Comparison of ENCODE assay signal across 16 mouse cellular contexts in the genomic region with DNA sequence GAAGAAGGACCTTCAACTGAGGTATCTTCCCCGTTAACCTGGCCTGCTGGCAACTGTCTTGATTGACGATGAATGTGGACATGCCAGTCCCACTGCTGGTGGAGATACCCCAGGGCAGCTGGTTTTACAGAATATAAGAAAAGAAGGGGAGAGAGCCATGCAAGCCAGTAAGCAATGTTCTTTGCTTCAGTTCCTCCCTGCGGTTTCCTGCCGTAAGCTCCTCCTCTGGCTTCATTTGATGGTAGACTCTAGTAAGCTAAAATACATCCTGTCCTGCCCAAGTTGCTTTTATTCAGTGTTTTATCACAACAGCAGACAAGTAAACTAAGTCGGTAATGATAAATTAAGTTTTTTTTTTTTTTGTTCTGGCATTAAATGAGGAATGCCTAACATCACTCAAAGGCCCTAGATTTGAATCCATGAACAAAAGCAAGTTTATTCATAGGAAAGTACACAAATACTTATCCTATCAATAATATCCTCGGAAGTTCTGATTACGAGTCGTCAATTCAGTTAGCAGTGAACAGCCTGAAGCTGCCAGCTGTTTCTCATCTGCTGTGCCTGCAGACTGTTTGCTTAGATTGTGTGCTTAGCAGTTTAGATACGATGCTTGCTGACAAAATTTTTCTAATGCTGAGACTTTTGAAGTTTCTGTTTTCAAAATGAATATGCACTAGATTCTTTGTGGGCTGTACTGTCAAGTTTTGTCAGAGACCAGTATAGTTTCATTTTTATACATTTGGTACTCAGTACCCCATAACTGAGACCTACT. TPM values are rescaled to one million over a fixed set of nuclear protein-coding genes. Genes with fewer than 3 reads are reported as not detected.
A peak's percentile ranks its signal among the peaks of the same experiment; 100 is the strongest.
DNase-seq lines count a peak whose midpoint lies in the region; ATAC-seq and TF ChIP-seq lines count a peak whose summit lies in the region.
"Had no signal": no experiment of that assay in that cellular context is flagged by ENCODE, and none has a peak within 500 bp of the region (broad histone marks: within the 10 kb centered on the region; RNA-seq: fewer than 3 reads in every experiment).

No protein-coding gene starts in this region.

- no peaks in the 10 kb centered on the region for H3K36me3 ChIP-seq in liver, adult 2 months (ENCODE audit: control insufficient read depth, insufficient read depth, low read length)
- H3K36me3 ChIP-seq in liver, embryonic 12.5 days: no peaks in the 10 kb centered on the region
- H3K36me3 ChIP-seq: hindbrain, embryonic 15.5 days; kidney, embryonic 15.5 days; midbrain, embryonic 12.5 days; stomach, embryonic 15.5 days had no signal

- no peak overlapping the region for H3K4me2 ChIP-seq in liver, embryonic 12.5 days
- H3K4me2 ChIP-seq: hindbrain, embryonic 15.5 days; kidney, embryonic 15.5 days; midbrain, embryonic 12.5 days; stomach, embryonic 15.5 days had no signal

- DNase-seq in liver, adult 2 months (ENCODE audit: extremely low read depth, low read depth, low spot score): peak; percentile 26
- peak; percentile 56 for DNase-seq in CD4-positive, CD25-positive, alpha-beta regulatory T cell, adult 2 months (ENCODE audit: low read depth, low spot score)
- no peak for DNase-seq in retina, embryonic 14.5 days (ENCODE audit: low spot score)
- DNase-seq in left cerebral cortex, postnatal 4 days: no peak
- DNase-seq in urinary bladder, postnatal 4 days (ENCODE audit: low spot score in 2 of 2): no peak
- DNase-seq: adrenal gland, adult 2 months; cerebellum, adult 8-10 months; gastrocnemius, postnatal 36 days had no signal

- no peak overlapping the region for H3K4me3 ChIP-seq in liver, adult 2 months (ENCODE audit: insufficient read depth, low read depth, low read length)
- H3K4me3 ChIP-seq in liver, embryonic 12.5 days: no peak overlapping the region
- H3K4me3 ChIP-seq: hindbrain, embryonic 15.5 days; kidney, embryonic 15.5 days; midbrain, embryonic 12.5 days; myocyte; stomach, embryonic 15.5 days had no signal

- intact Hi-C loops in left cerebral cortex, postnatal 4 days (cut with DNase I): no loop called here

- no peaks in the 10 kb centered on the region for H3K9me3 ChIP-seq in liver, embryonic 12.5 days (replicated peaks)
- H3K9me3 ChIP-seq: hindbrain, embryonic 15.5 days; kidney, embryonic 15.5 days; midbrain, embryonic 12.5 days; stomach, embryonic 15.5 days had no signal

- WGBS in liver, adult 2 months: 52% methylated on average over 9 of the region's 9 CpGs
- 62% methylated on average over 9 of the region's 9 CpGs for WGBS in liver, embryonic 12.5 days (ENCODE audit: insufficient replicate concordance)

- no peaks in the 10 kb centered on the region for H3K27me3 ChIP-seq in liver, adult 2 months (ENCODE audit: control insufficient read depth, insufficient read depth, low read length)
- no peaks in the 10 kb centered on the region for H3K27me3 ChIP-seq in liver, embryonic 12.5 days (replicated peaks)
- H3K27me3 ChIP-seq: hindbrain, embryonic 15.5 days; kidney, embryonic 15.5 days; midbrain, embryonic 12.5 days; stomach, embryonic 15.5 days had no signal

- H3K9ac ChIP-seq in liver, adult 2 months (ENCODE audit: low read depth, low read length): no peak overlapping the region
- no peak overlapping the region for H3K9ac ChIP-seq in liver, embryonic 12.5 days
- H3K9ac ChIP-seq: hindbrain, embryonic 15.5 days; kidney, embryonic 15.5 days; midbrain, embryonic 12.5 days; stomach, embryonic 15.5 days had no signal

- TF ChIP-seq CTCF in liver, adult 2 months (IDR thresholded peaks at IDR 0.05; ENCODE audit: low read depth, low read length): no peak

- H3K27ac ChIP-seq in liver, adult 2 months (replicated peaks; ENCODE audit: insufficient read depth, low read depth, low read length): no peak overlapping the region
- H3K27ac ChIP-seq in liver, embryonic 12.5 days: no peak overlapping the region
- H3K27ac ChIP-seq: hindbrain, embryonic 15.5 days; kidney, embryonic 15.5 days; midbrain, embryonic 12.5 days; stomach, embryonic 15.5 days had no signal

- no peak for ATAC-seq in liver, embryonic 12.5 days
- peak; percentile 93 for ATAC-seq in common myeloid progenitor, adult 5-6 weeks (replicated peaks; ENCODE audit: low read depth, poor library complexity, severe bottlenecking)
- peak; percentile 43; the same call in 1 of the 2 replicates for ATAC-seq in megakaryocyte, adult 5-6 weeks (ENCODE audit: poor library complexity, severe bottlenecking)

- H3K4me1 ChIP-seq in liver, adult 2 months (ENCODE audit: control insufficient read depth, insufficient read depth, low read length): no peaks in the 10 kb centered on the region
- H3K4me1 ChIP-seq in liver, embryonic 12.5 days: no peaks in the 10 kb centered on the region
- H3K4me1 ChIP-seq: hindbrain, embryonic 15.5 days; kidney, embryonic 15.5 days; midbrain, embryonic 12.5 days; stomach, embryonic 15.5 days had no signal

- no peak for TF ChIP-seq POLR2A in liver, adult 2 months (IDR thresholded peaks at IDR 0.05; ENCODE audit: extremely low read depth, insufficient read depth, low read length)

- H3K79me2 ChIP-seq in liver, adult 2 months (ENCODE audit: control insufficient read depth, insufficient read depth, low read length): no peaks in the 10 kb centered on the region

RNA-seq across cellular contexts. Expression of gene Lrrn3, which starts 14.0 kb away (rescaled TPM):
- total RNA-seq in liver, adult 2 months (2014; rRNA removed): 1.0 and 1.3 TPM in 2 replicates
- polyA plus RNA-seq in liver, adult 2 months (2012; rRNA removed): 0.13 and 0.15 TPM in 2 replicates
- polyA plus RNA-seq in liver, embryonic 12.5 days (2016; fragmentation: Nextera tagmentation; extraction: Ambion mirVana): 3.1 and 3.6 TPM in 2 replicates
- 0.29 and 0.59 TPM in 2 replicates for total RNA-seq in common myeloid progenitor, adult 5-6 weeks (2017)
- 0.20 and 0.25 TPM in 2 replicates for total RNA-seq in megakaryocyte, adult 5-6 weeks (2015)
- not detected in 2 replicates for total RNA-seq in megakaryocyte, adult 5-6 weeks (2017)
- total RNA-seq in left cerebral cortex, postnatal 4 days (2021): 10 to 100 TPM; 91.0 to 97.0 TPM

Comparison
In these comparisons a context has a peak if more than half of its experiments do, and no peak if none do; other contexts are left out.
1. DNase-seq: peak in liver, adult 2 months (single experiment) and CD4-positive, CD25-positive, alpha-beta regulatory T cell, adult 2 months (single experiment); none in retina, embryonic 14.5 days (single experiment), left cerebral cortex, postnatal 4 days (single experiment) and urinary bladder, postnatal 4 days (0 of 2).
2. RNA of gene Lrrn3, which starts 14.0 kb away (total RNA-seq): 91.0 to 97.0 TPM in left cerebral cortex, postnatal 4 days; 1.0 to 1.3 TPM in liver, adult 2 months, 0.29 to 0.59 TPM in common myeloid progenitor, adult 5-6 weeks and 0.20 to 0.25 TPM in megakaryocyte, adult 5-6 weeks; every median in the first group is over 10 times any median in the second.